Mouse (Mus musculus) heart, adult 9 months (tissue): ENCODE results near the gene Gm49361.
"Not testable (repeated sequence)": the region's sequence is repeated elsewhere in the genome, so short reads cannot be mapped to it uniquely, and the experiment has no call there.

Experiments
- DNase-seq, 2 experiments: peaks; one replicate each; pipeline ENCODE4 v3.0.0; 2022; ENCODE audit warnings: low spot score in 2 of 2

The Gm49361 gene

DNA sequence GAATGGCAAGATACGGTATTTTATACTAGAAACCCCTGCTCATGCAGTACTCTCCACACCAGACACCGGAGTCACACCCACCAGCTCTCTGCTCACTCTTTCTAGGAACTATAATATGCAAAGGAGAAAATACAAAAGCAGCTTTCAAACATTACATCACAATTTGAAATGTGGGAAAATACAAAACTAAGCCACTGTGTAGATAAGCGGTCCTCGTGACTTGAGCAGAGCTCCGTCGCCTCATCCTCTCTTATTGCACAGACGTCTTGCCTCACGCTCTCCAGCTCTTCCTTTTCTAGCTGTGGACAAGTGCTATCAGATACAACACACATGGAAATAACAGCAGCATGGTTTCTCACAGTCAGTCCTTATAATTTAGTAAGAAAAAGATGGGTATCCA lies 55.2 kb downstream of the Gm49361 start:
- no peak for DNase-seq

DNA sequence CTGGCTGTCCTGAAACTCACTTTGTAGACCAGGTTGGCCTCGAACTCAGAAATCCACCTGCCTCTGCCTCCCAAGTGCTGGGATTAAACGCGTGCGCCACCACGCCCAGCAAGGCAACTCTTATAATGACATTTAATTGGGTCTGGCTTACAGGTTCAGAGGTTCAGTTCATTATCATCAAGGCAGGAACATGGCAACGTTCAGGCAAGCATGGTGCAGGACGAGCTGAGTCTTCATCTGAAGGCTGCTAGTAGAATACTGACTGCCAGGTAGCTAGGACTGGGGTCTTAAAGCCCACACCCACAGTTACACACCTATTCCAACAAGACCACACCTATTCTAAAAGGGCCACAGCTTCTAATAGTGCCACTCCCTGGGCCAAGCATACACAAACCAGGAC lies 57.8 kb downstream of the Gm49361 start:
- not testable (repeated sequence) for DNase-seq

DNA sequence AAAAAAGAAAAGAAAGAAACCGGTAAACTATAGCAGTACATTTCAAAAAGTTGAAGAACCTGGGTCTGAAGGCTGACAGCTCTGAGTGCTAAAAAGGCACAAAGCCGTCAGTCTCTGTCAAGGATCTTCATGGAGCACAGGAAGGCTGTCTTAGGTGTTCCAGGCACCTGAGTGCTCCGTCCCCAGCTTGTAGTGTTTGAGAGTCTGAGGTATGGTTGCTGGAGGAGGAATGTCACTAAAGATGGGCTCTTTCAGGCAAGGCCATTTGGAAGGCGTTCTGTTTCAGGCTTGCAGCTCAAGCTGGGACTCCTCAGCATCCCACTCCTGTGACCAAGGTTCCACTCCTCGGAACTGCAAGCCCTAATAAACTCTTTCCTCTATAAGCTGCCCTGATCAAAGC lies 58.5 kb downstream of the Gm49361 start:
- DNase-seq, result no peak

DNA sequence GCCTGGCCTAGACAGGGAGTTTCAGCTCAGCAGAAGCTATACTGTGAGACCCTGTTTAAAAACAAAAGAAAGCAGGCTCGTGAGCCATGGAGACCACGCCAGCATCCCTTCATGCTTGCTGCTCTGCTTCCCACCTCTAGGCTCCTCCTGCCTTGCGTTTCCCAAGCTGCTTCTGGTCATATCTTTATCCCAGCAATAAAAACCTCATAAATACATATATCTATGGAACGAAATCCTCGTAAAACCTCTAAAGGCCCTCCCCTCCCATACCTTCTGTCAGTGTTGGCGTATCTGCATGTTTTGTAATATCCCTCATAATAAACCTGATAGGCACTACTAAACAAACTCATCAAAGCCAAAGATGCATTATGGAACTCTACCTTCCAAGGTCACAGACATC lies 59.3 kb downstream of the Gm49361 start:
- DNase-seq, result no peak

DNA sequence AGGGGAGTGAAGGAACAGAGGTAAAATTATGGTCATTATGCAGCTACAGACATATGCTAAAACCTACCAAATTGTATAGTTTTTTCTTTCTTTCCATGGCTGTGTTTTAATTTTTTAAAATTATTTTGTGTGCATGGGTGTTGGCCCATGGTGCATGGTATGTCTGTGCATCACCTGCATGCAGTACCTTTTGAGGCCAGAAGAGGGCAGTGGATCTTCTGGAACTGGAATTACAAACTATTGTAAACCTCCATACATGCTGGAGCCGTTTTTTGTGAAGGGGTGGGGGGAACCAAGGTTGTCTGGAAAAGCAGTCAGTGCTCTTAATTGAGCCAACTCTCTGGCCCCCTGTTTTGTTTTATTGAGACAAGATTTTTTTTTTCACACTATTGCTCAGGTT lies 61.3 kb downstream of the Gm49361 start:
- peak in 1 of 2 experiments; percentile 65 for DNase-seq

DNA sequence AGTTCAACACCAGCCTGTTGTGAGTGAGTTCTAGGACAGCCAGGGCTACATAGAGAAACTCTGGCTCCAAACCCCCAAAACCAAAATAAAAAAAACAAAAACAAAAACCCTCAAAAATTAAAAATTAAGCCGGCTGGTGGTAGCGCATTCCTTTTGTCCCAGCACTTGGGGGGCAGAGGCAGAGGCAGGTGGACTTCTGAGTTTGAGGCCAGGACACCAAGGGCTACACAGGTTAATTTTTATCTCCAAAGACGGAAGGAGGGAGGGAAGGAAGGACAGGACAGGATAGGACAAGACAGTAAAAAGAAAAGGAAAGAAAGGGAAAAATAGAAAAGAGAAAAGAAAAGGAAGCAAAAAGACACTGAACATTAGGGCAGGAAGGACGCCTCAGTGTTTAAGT lies 63.2 kb downstream of the Gm49361 start:
- no peak for DNase-seq

DNA sequence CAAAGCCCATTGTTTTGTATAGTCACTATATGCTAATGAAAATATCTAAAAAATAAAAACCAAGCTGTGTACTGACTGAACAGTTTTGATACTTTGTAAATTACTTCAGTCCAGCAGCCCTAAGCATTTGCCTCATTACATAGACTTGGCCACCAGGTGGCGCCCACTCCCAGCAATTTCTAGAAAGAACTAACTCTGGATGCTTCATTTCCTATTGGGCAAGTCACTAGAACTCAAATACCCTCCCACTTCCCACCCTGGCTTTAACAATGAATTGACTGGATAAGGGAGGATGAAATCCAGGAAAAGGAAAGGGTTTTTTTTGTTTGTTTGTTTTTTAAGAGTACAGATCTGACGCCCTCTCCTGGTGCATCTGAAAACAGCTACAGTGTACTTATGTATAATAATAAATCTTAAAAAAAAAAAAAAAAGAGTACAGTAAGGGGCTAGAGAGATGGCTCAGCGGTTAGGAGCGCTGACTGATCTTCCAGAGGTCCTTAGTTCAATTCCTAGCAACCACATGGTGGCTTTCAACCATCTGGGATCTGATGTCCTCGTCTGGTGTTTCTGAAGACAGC lies 65.9 kb downstream of the Gm49361 start:
- DNase-seq, result peak; percentile 69 to 86

DNA sequence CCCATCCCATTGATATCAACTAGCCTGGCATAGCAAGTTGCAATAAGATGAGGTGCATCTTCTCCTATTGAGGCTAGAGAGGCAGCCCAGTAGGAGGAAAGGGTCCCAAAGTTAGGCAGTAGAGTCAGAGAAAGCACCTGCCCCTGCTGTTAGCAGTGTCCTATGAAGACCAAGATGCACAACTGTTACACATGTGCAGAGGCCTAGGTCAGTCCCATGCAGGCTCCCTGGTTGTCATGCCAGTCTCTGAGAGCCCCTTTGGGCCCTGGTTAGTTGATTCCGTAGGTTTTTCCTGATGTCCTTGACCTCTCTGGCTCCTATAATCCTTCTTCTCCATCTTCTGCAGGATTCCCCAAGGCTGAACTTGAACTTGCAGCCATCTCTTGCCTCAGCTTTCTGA lies 66.4 kb downstream of the Gm49361 start:
- DNase-seq, result no peak

DNA sequence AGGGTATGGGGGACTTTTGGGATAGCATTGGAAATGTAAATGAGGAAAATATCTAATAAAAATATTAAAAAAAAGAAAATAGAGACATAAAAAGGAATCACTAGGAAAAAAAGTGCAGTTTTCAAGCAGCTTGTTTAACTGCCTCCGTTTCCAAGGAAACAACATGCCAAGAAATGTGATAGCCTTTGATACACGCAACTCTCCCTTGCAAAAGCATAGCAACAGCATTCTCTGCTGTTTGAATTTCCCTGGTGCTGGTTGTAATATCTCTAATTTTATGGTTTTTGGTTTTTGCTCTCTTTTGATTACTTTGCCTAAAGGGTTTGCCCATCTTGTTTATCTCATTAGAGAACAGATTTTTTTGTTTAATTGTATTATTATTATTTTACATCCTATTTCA lies 70.4 kb downstream of the Gm49361 start:
- DNase-seq, result no peak

DNA sequence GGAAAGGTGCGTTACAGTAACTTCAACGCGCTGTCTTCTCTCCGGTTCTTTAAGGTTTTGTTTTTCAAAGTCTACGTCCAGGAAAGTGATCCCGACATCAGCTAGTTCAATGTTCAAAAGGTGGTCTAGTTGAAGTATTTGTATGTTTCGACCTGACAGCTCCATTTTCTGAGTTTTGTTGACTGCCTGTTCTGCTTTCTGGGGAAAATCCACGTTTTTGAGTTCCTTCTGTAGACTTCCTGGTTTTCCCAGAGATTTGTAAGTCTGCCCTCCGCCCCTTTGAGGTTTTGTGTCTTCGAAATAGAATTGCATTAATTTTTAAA lies 80.3 kb downstream of the Gm49361 start:
- DNase-seq, result no peak

DNA sequence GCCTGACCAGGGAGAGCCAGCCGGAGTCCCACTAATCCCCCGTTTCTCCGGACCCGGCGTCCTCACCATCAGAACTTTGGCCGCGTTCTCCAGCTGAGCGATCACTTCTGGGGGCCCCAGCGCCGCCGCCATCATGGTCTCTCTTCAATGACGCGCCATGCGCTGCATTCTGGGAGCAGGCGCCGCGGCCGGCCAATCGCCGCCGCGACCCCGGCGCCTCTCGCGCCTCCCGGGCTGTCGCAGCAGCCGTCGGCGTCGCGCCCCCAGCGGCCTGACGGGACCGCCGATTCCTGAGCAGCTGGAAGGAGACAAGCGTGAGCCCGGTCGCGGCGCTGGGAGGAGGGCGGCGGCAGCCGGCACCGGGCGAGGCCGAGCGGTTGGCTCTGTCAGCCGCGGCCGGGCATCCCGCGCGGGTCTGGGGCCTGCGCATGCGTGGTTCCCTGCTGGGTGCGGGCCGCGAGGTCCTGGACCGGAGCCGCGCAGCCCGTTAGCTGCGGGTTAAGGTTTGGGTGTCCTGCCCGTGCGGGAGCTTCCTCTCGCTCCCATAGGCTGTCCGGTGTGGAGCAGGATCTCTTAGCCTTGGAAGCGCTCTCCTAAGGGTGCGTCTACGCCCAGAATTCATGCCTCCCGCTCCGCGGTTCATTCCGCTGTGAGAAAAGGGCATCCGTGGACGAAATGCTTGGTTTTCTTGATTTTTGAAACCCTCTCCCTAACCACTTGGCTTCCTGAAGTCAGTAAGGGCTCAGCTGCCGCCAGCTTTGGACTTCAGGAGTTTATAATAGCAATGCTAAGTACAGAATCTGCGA lies 80.9 kb downstream of the Gm49361 start, which contains the start of gene Xpo4:
Xpo4 (minus strand) TSS at position 609 of the 806 bp plus-strand sequence.
- DNase-seq, result peak; percentile 84 to 86

DNA sequence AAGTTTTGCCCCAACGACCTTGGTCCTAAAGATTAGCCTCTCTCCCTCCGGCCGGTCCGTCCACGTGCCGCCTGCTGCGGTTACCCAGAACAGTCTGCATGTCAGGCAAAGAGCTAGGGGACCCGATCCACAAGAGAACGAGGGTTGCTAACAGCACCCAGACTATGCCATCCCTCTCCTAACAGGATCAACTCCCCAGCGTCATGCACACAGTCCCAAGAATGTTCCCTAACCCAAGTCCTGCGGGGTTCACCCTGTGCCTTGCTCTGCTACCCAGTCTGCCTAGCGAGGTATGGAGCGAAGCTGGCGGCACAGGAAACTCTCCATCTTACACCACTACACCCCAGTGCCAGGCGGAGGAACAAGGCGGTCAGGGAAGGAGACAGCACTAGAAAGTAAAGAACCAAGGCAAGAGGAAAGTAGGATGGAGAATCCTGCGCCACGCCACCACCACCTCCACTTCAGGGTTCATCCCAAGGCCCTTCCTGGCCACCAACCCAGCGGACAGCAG lies 81.5 kb downstream of the Gm49361 start:
- peak in 1 of 2 experiments; percentile 6 for DNase-seq

DNA sequence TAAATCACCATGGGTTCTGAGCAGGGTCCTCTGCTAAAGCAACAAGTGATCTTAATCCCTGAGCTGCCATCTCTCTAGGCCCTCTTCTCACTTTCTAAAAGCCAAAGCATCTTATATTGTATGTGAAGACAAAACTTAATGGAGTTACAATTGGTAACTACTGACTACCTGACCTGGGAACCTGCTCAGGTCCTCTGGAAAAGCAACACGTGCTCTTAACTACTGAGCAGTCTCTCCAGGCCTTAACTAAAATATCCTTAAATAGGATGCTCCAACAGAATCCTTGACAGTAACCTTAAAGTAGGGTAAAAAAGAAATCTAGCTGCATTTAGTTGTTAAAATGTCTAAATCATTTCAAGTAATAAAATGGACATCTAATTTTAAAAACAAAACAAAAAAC lies 82.3 kb downstream of the Gm49361 start:
- DNase-seq, result no peak

DNA sequence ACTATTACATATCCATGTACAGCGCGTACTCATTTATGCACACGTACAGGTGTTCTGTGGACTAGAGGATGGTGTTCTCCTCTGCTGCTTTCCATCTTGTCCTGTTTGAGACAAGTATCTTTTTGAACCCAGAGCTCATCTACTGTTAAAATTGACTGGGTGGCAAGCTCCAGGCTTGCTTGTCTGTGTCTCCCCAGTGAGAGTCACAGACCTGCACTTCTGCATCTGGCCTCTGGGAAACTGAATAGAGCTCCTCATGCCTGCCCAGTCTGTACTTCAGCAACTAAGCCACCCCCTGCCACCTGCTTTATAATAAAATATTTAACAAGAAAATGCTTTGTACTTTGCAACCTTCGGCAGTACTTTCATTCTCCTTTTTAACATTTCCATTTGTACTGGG lies 87.6 kb downstream of the Gm49361 start:
- no peak for DNase-seq

DNA sequence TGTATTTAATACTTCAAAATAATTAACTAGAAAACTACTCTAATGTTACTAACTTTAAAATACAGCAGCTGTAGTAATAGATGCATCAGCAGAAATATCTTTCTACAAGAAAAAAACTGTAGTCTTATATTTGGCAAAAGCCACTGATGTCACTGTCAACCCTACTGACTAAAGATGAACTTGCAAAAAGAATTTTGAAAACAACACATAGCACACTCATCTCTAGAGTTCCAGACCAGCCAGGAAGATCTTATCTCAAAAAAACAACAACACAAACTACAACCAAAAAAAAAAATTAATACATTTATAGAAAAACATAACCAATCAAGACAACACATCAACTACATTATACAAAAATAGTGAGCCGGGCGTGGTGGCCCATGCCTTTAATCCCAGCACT lies 88.4 kb downstream of the Gm49361 start:
- DNase-seq, result no peak

DNA sequence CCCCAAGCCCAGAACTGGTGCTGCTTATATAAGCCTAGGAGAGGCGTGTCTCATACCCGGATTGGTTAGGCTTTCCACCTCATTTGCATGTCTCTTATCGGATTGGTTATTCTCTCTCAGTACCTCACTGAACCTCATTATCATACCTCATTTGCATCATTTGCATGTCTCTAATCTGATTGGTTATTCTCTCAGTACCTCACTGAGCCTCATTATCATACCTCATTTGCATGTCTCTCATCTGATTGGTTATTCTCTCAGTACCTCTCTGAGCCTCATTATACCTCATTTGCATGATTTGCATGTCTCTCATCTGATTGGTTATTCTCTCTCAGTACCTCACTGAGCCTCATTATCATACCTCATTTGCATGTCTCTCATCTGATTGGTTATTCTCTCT lies 89.4 kb downstream of the Gm49361 start:
- DNase-seq, result not testable (repeated sequence)

DNA sequence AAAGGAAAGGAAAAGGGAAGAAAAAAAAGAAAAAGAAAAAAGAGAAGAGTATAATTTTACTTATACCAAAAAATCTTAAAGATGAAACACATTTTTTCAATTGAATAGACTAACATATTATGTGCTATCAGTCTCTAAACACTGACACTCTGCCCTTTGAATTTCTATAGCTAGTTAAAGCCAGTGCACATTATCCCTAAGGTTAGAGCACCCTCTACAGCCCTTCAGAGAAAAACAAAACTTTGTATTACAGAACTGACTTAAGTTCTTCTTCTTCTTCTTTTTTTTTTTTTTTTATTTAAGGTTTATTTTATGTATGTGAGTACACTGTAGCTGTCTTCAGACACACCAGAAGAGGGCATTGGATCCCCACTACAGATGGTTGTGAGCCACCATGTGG lies 96.4 kb downstream of the Gm49361 start:
- DNase-seq, result no peak

DNA sequence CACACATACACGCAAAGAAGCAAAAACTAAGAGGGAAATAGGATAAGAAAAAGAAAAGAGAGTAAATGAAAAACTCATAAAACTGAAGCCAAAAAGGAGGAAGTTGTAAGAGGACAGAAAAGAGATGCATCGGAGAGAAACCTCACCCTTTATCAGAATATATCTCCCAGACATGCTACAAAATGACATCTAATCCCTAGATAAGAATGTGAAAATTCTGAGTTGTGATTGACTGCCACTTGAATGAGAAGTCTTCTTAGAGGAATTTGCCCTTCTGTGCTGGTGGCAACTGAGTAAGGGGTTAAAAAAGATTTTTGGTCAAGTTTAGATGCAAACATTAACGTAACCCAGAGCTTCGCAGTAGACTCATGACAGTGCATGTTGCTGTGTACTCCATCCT lies 99.7 kb downstream of the Gm49361 start:
- DNase-seq, result no peak

DNA sequence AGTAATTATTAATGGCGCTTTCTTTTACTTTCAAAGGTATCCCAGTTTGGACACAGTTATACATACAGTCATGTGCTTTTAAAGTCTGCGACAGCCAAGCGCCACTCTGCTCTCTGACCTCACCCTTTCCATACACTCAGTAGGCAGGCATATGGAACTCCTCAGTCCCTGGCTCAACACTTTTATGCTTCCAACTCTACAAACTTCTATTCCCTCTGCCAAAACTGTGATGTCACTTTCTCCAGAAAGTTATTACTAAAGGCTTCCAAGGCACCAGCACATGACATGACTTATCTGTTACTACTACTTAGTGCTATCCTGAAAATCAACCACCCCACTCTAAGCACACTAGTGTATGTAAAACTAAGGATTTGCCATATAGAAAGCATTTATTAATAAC lies 106.8 kb downstream of the Gm49361 start:
- DNase-seq, result peak; percentile 17 to 52

DNA sequence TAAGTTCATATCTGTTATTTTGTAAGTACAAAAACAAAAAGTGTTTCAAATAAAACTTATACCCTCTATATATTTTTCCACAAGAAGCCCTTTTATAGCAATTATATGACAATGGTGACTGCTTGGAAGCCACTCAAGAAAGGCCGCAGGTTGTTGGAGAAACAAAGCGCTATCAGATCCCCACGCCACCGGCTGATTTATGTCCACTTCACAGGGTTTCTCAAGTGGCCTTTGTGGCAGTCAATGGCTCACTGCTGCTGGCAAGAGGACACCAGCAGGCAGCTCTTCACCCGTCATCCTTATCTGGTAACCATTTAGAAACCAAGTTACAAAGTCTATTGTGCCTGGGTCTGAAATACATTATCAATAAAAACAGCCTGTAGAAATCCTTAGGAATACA lies 111.8 kb downstream of the Gm49361 start:
- no peak for DNase-seq

DNA sequence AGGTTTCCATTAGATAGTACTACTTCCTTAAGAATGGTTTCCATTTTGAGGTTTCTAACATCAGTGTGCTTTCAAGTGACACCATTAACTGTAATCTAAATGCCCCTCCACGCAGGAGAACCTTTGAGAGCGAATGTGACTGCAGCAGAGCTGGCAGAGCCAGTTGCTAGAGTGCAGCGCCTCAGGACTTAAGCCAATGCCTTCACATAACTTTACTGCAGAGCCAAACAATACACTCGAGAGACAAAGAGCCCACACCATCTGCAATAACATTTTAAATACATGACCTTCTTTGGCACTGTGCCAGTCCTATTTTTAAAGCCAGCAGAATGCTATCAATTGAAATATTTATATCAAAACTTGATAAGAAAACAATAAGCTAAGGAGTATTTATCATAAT lies 116.3 kb downstream of the Gm49361 start:
- DNase-seq, result peak in 1 of 2 experiments; percentile 21

DNA sequence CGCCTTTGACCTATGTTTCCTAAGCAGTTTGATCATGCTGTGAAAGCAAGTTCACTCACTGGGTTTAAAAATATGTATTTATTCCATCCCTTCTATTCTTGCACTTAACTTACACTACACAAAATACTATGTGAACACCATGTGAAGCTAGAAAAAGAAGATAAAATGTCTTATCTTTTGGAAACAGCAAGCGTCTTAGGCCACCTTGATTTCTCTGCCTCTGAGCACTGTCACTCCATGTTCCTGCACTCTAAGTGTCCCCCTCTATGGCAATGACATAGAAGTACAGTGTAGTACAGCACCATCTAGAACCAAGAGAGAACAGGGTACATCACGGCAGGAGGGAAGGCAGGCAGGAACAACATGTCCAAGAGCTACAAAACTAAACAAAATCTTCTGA lies 123.0 kb downstream of the Gm49361 start:
- DNase-seq, result no peak

DNA sequence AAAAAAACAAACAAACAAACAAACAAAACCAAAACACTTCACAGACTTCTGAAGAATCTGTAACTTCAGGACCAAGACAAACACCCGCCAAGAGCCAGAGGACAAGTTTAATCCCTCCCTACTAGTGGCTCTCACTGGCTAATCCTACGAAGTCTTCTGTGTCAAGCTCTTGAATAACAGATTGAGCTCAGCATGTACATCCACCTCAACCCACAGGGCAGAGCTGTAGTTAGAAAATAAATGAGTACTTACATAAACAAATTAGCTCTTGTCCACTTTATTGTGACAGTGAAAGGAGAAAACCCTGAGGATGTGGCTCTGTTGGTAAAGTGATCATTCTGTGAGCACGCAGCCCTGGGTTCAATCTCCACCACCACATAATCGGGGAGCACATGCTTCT lies 124.2 kb downstream of the Gm49361 start:
- no peak for DNase-seq
